Mouse (Mus musculus): ENCODE results near the gene Olfr578.

Olfr578 gene

GRCm38 (mm10) chr7:102989224-102989623, at the start of gene Olfr578:
Olfr578 (minus strand) TSS chr7:102989324.
- DNase-seq = no peak

- DNase-seq = no peak
Measured at GRCm38 (mm10) chr7:103037724-103038123, 48.6 kb upstream of the Olfr578 start, which contains the start of gene Olfr582. Olfr582 (plus strand) TSS chr7:103038024.

DNA sequence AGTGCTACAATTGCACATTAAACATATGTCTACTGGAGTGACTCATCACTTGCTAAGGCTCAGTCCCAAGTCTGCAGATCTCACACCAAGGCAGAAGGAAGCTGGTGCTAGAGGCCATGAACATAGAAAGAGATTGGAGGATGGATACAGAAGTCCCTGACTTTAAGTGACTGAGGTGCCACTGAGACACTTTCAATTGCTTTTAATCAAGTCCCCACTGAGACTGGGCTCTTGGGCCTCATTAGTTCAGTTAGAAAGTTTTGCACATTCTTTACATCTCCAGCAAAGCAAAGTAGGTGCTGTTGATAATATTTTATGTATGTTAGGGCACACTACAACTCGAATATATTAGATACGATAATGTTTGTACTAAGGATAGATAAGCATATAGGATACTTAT, 13.3 kb downstream of the Olfr578 start, which contains the start of gene Olfr577:
Olfr577 (minus strand) TSS at position 101 of the 400 bp plus-strand sequence.
- no peak for DNase-seq

GRCm38 (mm10) chr7:102974399-102974798, 14.7 kb downstream of the Olfr578 start:
- no peak for DNase-seq

- DNase-seq = no peak
Measured at GRCm38 (mm10) chr7:102962360-102962759, 26.8 kb downstream of the Olfr578 start, which contains the start of gene Olfr576. Olfr576 (plus strand) TSS chr7:102962660.

- no peak for DNase-seq
Measured at GRCm38 (mm10) chr7:102958593-102958992, 30.5 kb downstream of the Olfr578 start, which contains the start of gene Olfr575. Olfr575 (minus strand) TSS chr7:102958775.

DNA sequence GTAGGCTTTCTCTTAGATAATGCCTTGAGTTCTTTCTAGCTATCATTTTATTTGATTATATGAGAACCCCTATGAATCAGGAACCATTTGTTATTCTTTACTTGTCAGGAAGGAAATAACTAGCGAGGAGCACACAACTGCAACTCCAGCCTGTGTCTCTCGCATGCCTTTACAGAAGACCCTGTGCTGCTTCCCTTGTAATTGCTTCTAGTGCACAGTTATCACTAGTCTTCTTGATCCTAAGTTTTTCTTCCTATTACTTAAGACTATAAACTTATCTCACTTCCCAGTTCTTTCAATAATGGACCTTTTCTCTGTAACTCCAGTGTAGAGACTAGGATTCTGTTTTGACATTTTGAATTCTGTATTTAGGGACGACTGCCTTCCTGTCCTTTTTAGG, 31.0 kb downstream of the Olfr578 start:
- DNase-seq = no peak

DNA sequence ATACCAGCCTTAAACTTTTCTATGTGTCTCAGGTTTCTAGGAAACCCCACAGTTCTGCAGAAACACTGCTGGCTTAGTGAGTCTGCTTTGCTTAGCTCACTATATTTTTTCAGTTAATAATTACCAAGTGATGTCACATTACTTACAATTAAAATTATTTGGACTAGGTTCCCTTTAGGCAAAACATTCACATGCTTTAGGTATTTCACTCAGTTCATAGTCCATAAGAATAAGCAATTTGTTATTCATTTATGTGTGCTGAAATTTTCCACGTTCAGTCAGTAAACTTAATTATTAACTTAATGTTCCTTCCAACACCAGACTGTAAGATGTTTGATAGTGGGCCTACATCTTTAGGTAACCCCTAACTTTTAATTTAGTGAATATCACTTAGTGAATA, 38.4 kb downstream of the Olfr578 start:
- DNase-seq = no peak

GRCm38 (mm10) chr7:102948167-102948566, 41.0 kb downstream of the Olfr578 start, which contains the start of gene Olfr574:
Olfr574 (plus strand) TSS chr7:102948467.
- no peak for DNase-seq

GRCm38 (mm10) chr7:102943417-102943816, 45.7 kb downstream of the Olfr578 start:
- no peak for DNase-seq

DNA sequence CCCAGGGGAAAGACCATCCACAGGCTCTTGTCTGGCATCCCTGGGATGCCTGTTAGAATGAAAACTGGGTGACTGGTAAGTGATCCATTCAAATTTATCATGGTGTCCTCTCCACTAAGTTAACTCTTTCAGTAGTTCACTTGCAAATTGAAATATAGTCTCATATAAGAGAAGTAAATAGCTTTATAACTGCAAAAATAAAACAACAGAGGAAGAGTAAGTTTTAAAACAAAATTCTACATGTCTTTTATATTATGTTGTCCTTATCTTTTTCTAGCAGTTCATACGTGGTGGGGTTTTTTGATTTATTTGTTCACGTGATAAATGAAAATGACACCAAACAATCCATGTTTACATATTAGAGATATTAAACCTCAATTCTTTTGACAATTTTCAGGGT, 46.6 kb downstream of the Olfr578 start, which contains the start of gene Olfr573-ps1:
Olfr573-ps1 (minus strand) TSS at position 101 of the 400 bp plus-strand sequence.
- no peak for DNase-seq

All from cerebellum, adult 18-20 months (tissue).